Mouse (Mus musculus): ENCODE measurements around the gene Slc25a29.
"Not testable (repeated sequence)": the region's sequence is repeated elsewhere in the genome, so short reads cannot be mapped to it uniquely, and the experiment has no call there.

Slc25a29 gene

DNA sequence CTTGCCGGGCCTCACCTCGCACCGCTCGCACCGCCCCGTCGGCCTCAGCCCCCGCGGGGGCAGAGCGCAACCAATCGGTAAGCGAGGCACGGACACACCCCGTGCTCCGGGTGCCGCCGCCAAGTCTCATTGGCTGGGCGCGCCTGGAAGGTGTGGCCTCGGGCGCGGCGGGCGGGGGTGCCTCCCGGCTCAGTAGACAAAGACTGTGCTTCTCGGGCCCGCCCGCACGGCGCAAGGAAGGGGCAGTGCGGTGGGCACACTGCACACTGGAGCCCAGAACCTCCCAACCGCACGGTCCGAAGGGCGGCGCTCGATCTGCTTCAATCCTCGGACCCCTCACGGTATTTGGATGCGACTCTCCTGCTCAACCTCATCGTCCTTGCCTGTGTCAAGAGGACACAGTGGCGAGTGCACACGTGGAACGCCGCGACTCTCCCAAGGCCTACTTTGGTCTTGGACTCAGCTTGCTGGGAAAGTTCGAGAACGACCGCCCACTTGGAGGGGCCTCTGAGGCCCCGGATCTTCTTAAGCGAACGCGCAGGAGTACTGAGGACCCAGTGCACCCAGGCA is at the start of gene Slc25a29, which contains the start of gene Slc25a47:
Gene Slc25a29 (minus strand): TSS at position 44 of the 570 bp plus-strand sequence.
Gene Slc25a47 (plus strand): TSS at position 207 of the 570 bp plus-strand sequence.
- DNase-seq (ENCODE audit: low spot score) = peak; percentile 93

DNA sequence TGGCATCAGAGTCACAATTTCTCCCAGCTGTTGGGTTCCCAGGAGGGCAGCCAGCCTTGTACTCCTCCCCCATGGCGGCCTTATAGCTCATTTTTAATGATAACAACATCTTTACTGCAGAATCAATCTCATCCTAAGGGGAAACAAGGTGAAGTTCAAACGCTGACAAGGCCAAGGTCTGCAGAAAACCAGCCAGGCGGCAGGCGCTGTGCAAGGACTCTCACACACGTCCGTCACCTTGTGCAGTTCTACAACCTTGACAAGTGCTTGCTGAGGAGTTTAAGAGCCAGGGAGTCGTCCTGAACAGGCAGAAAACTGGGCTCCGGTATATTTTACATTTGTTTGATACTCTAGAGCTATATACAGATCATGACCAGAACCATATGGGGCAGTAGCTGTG is 47.1 kb upstream of the Slc25a29 start:
- DNase-seq (ENCODE audit: low spot score) = no peak

DNA sequence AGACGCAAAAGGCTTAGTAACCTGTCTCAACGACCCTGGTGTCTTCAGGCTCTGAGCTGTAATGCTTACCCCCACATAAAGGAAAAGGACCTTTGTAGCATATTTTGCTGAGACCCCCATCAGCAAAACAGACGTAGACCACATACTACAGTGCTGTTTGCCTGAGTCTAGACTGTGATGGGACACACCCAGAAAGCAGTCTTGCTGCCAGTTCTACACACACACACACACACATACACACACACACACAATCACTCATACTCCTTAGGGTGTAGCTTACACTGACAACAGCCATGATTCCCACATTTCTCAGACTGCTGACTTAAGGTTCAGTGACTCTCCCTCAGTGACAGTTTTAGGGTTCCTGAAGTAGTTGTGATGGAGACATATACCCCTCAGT is 45.5 kb upstream of the Slc25a29 start:
- no peak for DNase-seq (ENCODE audit: low spot score)

DNA sequence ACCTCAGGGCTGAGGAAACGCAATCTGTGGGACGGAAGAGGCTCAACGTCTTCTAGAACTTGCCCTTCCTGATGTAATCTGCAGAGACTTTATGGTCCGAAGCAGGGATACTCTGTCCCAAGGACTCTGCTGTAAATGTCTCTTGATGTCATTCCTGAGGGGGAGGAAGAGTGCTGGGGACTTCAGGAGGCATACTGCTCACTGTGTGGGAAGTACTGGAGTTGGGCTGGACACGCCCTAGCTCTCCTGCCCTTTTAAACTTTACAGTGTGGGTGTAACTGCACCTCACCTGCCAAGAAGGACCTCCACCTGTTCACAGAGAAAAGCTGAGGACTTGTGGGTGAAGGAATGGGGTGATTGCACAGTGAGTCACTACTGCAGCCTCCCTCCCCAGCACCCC is 44.9 kb upstream of the Slc25a29 start:
- DNase-seq (ENCODE audit: low spot score) = no peak

DNA sequence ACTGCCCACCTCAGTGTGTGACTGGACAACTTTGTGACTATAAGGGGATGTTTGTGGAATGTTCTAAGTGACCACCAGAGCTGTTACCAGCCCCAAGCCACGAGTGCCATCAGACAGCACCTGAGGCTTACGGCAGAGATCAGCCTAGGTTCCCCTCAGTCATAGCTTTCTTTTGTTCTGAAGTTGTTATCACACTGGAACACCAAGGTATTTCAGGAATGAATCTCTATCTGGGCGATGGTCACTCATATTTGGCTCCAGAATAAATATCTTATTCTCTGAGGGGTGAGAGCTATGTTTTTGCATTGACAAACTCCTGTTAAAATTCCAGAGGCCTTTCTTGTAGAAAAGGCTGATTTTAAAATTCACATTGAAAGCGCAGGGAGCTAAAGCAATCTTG is 43.5 kb upstream of the Slc25a29 start:
- DNase-seq (ENCODE audit: low spot score) = no peak

DNA sequence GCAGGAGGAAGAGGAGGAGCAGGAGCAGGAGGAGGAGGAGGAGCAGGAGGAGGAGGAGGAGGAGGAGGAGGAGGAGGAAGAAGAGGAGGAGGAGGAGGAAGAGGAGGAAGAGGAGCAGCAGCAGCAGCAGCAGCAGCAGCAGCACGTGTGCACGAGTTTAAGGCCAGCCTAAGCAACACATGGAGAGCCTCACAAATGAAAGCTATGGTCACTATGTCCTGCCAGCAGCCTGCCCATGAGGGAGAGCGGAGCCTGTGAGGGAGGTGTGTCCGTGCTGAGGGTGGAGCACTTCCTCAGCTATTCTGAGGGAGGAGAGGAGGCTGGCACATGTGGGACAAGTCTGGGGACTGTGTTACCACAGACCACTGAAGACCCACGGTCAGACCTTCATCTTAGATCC is 37.4 kb upstream of the Slc25a29 start:
- no peak for DNase-seq (ENCODE audit: low spot score)

DNA sequence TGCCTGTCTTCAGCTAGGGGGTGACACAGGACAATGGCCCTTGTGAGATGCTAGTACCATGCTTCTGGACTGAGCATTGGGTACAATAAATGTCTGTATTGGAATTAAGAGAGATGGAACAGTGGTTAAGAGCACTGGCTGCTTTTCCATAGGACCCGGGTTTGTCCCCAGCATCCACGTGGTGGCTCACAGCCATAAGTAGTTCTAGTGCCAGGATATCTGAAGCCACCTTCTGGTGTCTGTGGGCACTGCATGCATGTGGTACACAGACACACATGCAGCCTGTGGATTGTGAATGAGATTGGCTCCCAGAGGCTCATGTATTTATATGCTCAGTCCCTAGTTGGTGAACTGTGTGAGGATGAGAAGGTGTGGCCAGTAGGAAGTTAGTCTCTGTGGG is 33.9 kb upstream of the Slc25a29 start:
- DNase-seq (ENCODE audit: low spot score) = no peak

DNA sequence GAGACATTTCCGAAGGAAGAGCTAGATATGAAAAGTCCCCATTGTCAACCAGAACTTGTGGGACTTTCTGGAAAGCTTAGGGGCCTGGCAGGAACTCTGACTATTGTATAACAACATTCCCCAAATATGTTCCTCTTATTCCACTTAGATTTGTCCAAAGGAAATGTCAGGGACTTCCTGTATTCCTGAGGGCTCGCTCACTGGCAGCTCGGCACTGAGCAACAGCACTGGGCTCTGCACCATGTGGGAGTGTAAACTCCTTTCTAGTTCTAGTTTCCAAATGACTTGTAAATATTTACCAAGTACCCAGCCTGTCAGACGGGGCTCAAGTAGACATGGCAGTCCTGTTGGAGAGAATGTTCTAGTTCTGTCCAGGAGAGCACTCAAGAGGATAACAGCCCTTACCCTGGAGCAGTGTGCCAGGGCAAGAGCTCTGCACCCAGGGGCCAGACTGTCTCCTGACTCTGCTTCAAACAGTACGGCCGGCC is 29.4 kb upstream of the Slc25a29 start:
- no peak for DNase-seq (ENCODE audit: low spot score)

DNA sequence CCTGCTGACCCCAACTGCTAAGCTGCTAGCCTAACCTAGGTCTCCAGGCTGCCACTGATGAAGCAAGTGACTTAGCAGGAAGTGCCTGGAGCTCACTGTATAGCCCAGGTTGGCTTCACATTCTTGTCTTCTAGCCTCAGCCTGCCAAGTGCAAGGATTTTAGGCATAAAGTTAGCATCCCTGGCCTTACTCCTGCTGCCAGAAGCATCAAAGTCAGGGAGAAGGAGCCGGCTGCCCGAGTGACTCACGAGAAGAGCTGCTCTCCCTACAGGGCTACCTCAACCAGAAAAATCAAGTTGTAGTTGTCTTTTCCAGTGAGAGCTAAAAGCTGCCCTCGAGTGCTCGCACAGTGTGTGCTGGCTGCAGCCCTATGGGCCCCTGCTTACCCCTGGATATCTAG is 22.8 kb upstream of the Slc25a29 start:
- no peak for DNase-seq (ENCODE audit: low spot score)

DNA sequence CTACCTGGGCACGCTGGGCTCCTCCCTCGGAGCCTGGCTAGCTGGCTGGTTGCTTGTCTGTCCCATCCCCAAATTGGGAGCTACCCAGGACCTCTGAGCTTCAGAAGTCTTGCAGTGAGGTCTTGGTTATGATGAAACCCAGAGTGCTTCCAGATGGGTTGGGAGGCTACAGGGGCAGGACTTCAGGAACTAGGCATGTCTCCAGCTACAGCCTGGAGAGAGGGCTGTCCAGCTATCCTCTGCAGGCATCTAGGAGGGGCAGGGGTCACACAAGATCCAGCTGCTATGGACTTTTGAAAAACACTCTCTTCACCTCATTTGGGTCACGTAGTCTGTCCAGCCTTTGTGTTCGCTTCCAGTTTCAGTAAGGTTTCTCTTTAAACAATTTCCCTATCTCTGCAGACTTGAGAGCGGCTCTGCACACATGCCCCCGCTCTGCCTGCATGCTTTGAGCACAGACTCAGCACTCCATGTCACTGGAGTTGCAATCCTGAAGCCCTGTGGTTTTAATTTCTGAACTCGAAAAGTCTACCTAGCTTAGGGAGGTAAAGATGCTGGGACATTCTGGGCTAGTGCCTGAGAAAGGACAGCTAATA is 22.0 kb upstream of the Slc25a29 start:
- DNase-seq (ENCODE audit: low spot score) = peak; percentile 15

DNA sequence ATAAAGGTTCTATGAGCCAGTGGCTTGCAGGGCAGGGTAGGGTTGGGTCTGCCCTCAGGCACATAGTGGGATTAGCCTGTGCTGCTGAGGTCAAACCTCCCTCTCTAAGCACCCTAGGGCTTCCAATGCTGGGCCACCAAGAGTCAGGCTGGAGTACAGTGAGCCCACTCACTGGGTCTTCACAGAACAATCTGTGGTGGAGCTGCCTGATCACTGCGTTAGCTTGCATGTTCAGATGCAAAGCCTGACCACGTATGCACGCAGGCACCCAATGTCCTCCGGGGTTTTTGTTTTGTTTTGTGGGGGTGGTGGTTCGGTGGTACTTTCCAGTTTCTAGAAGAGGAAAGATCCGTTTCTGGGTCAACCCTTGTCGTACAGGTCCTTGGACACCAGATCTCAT is 21.4 kb upstream of the Slc25a29 start:
- DNase-seq (ENCODE audit: low spot score) = no peak

DNA sequence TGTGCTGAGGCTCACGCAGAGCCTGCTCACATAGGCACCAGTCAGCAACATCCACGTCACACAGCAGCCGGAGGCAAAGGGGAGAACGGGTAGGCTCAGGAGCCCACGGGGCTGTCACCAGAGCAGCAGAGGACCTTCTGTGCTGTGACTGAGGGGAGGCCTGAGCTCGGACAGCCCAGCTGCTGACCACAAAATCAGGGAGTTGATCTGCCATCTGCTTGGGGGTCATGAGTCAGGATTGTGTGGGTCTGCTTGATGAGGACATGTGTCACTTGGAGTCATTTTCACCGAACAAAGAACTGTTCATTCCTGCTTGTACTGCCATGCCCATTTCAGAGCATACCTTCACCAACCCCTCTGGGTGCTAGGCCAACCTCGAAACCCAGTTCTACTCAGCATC is 20.5 kb upstream of the Slc25a29 start:
- DNase-seq (ENCODE audit: low spot score) = no peak

DNA sequence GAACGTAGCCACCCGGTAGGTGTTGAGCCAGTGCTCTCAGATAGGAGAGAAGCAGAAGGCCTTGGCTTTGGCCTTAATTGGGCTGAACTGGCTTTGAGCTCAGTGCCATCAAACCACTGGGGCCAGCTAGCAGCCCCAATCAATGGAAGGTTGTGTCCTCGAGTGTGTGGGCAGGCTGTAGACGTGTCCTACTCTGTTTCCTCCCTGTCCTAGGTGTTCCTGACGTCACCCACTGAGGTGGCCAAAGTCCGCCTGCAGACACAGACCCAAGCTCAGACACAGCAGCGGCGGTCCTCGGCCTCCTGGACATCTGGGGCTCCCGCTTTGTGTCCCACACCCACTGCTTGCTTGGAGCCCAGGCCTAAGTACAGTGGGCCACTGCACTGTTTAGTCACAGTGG is 19.4 kb upstream of the Slc25a29 start:
- DNase-seq (ENCODE audit: low spot score) = no peak

DNA sequence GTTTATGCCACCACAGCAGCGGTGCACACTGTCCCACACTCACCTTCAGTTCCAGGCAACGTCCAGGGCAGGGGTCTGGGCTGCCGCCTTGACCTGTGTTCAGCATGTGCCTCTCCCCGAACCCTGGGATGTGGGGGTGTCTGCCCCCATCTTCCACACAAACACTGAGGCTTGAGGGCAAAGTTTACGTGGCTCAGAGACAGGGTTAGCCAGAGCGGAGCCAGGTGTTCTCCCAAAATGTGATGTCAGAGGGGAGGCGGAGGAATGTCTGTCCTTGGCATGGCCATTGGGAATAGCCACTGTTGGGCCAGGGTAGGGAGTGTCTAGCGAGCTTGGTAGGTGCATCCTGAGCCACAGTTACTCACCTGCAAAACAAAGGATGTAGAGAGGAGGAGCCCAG is 17.1 kb upstream of the Slc25a29 start:
- DNase-seq (ENCODE audit: low spot score) = no peak

DNA sequence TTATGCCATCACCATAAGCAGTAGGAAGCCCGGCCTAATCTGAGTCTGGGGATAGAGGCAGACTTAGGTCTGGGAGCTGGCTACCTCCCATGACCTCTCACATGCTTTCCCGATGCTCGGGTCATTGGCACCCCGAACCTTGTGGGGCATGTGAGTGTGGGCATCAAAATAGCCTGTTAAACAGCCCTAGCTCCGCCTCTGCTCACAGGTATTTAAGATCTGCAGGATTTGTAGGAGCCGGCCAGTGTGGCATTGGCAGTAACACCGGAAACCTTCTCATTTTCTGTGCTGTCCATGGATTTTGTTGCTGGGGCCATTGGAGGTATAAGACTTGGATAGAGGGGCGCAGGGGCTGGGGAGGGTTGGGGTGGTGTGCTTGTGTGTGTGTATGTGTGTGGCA is 15.2 kb upstream of the Slc25a29 start:
- no peak for DNase-seq (ENCODE audit: low spot score)

DNA sequence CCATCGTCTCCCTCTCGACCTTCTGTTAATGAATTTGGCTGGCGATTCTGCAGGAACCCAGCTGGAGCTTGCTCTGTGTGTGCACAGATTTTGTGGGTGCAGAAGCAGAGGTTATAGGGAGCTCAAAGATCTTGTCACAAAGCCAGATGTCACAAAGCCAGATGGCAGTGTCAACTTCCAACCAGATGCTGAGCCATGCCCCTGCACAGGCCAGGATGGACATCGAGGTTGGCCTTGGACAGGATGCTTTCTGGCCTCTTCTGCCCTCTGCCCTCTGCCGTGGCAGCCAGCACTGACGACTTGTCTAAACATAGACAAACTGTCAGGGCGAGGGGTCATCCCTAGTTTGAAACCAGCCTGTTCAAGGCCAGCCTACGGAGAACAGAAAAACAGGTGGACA is 14.4 kb upstream of the Slc25a29 start:
- DNase-seq (ENCODE audit: low spot score) = no peak

DNA sequence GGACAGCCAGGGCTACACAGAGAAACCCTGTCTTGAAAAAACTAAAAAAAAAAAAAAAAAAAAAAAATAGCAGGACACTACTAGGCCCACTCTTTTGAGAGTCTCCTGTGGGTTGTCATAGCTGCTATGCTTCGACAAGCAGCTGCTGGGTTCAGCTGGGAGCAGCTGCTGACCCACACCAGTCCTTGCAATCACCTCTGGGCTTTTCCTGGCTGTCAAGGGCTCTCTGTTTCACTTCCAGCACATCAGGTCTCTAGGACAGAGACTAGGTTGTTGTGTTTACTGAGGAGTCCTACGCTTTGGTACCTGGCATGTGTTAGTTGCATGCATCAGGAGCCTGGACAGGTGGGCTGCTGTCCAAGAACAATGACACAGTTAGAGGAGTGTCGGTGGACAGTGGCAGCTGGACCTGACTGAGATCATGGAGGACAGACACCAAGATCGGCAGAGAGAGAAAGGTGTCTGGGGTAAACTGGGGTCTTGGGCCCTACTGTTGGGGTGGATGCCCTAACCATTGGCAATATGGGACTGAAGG is 13.9 kb upstream of the Slc25a29 start:
- no peak for DNase-seq (ENCODE audit: low spot score)

DNA sequence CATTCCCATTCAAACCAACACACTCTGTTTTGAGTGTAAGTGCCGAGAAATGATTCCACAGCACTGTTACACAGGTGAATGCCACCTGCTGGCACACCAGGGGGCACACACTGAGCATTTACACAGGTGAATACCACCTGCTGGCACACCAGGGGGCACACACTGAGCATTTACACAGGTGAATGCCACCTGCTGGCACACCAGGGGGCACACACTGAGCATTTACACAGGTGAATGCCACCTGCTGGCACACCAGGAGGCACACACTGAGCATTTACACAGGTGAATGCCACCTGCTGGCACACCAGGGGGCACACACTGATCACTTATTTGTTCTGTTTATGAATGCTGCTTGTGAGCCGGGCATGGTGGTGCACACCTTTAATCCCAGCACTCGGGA is 12.3 kb upstream of the Slc25a29 start:
- not testable (repeated sequence) for DNase-seq (ENCODE audit: low spot score)

DNA sequence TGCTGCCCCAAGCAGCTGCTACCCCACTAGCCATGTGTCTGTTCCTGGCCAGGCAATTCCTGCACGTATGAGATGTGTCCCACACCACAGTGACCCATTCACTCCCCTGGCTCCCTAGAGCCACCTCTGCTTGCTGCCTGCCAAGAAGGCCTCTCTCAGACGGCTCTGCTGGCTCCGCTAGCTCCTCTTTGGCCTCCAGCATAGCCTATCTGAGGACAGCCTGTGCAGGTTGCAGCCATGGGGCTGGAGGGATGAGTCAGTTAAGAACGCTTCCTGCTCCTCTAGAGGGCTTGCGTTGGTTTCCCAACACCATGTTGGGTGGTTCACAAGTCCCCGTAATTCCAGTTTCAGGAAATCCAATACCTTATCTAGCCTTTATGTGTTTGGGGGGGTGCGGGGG is 7.0 kb upstream of the Slc25a29 start:
- DNase-seq (ENCODE audit: low spot score) = no peak

DNA sequence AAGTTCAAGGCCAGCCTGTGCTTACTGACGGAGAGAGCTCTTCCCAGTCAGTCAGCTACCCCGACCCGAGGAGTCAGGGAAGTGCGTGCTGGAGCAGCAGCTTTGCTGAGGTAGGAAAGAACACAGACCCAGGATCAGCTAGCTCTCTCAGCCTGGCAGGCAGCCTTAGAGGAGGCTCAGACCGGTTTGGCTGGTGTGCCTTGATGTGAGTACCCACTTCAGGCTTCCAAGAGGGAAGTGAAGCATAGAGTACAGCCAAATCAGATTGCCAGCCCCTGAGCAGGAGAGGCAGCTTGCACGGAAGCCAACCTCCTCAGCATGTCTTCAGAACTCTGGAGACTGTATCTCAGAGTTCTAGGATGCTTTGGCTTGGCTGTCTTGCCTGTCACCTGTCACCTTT is 5.5 kb upstream of the Slc25a29 start:
- DNase-seq (ENCODE audit: low spot score) = no peak

DNA sequence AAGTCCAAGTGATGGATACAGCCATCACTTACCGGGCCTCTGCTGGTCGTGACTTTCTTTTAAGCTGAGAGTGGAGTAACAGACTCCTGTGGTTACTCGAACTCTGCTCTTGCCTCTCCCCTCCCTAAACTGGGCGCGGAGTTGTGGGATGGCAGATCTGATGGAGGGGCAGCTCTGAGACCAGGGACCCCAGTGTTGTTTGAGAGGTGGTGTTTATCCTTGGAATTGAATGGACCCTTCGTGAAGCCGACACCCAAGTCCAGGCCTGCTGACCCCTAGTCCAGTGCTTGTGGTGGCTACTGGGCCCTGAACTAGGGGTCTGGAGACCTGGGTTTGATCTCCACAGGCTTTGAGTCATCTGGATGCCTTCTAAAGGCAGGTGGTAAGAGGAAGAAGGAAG is 1.0 kb upstream of the Slc25a29 start:
- no peak for DNase-seq (ENCODE audit: low spot score)

DNA sequence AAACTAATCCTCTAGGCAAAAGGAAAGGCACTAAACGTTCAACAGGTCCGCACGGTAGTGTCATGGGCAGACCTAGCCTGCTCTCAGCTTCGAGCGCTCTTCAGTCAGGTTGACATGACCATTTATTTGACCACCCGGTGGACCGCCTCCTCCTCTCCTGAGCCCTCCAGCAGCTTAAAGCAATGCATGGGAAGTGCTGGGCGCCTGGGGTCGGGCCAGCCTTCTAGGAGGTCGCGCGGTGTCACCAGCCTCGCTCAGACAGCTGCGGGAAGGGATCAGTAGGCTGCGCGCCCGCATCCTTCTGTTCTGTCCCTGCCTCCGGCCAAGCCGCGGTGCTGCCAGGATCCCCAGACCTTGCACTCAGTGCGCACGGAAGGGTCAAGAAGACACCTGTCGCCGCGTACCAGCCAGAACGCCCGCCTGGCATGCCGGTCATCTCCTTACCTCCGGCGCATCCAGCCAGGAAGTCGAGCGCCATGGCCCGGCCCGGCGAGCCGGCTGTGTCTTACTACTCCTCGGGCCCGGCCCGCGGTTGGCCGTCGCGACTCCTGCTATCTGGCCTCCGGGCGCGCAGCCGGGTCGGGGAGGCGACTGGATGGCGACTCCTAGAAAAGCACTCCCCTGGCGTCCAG is 359 bp downstream of the Slc25a29 start:
- no peak for DNase-seq (ENCODE audit: low spot score)

DNA sequence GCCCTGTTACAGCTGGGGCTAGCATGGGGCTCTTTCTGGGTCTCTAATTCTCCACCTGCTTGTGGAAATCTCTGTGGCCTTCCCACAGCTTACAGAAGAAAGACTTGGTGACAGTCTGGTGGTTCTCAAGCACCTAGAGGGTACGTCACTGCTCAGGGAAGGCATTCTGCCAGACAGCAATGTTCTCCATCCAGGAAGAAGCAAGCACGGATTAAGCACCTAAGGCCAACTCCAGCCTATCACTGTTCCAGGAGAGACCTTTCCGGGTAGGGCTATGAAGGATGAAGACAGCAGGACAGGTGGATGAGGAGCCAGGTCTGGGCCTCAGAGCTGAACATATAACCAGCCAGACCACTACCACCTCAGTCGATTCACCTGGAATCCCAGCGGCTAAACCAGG is 897 bp downstream of the Slc25a29 start:
- DNase-seq (ENCODE audit: low spot score) = no peak
